Mouse (Mus musculus) heart, postnatal 0 days (tissue): ENCODE results near the gene Cwc25.

Experiments
- CTCF ChIP-seq: IDR thresholded peaks from 2 replicates; pipeline ENCODE4 v1.5.1; 2016; ENCODE audit warnings: antibody characterized with exemption, control low read depth, low read depth
- EP300 ChIP-seq: IDR thresholded peaks from 2 replicates; pipeline ENCODE4 v1.6.1; 2016; ENCODE audit warnings: antibody characterized with exemption, low read depth

- TF ChIP-seq EP300 (no peak), CTCF (no peak)
Observed at GRCm38 (mm10) chr11:97747773-97748172, 18.6 kb downstream of the Cwc25 start.
